Mouse (Mus musculus): ENCODE results near the gene Cdadc1.

DNA sequence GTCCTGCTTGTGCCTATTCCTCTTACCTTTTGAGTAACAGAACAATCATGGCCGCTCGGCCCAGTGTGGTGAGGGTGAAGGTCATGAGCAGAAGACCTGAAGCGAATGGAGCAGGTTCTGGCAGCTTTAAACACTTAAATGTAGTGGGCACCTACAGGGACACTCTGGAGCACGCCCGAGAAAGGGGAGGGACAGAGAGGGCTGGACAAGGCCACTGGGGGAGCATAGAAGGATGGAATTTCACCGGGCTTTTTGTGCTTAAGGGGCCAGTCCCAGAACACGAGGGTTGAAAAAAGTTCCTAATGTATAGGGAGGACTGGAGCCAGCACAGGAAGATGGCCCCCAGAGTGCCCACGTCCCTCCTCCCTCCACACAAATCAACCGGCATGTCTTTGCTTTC lies 36.2 kb upstream of the Cdadc1 start:
- TF ChIP-seq CTCF (IDR thresholded peaks at IDR 0.05; ENCODE audit: low read depth, low read length) = no peak
- TF ChIP-seq POLR2A (IDR thresholded peaks at IDR 0.05; ENCODE audit: extremely low read depth, insufficient read depth, low read length) = no peak
